Mouse (Mus musculus): ENCODE results near the gene Arg2. TPM values are rescaled to one million over a fixed set of nuclear protein-coding genes. Genes with fewer than 3 reads are reported as not detected.

Gene Arg2
- 0.02 and 0.07 TPM in 2 replicates for polyA plus RNA-seq (2012; rRNA removed)

DNA sequence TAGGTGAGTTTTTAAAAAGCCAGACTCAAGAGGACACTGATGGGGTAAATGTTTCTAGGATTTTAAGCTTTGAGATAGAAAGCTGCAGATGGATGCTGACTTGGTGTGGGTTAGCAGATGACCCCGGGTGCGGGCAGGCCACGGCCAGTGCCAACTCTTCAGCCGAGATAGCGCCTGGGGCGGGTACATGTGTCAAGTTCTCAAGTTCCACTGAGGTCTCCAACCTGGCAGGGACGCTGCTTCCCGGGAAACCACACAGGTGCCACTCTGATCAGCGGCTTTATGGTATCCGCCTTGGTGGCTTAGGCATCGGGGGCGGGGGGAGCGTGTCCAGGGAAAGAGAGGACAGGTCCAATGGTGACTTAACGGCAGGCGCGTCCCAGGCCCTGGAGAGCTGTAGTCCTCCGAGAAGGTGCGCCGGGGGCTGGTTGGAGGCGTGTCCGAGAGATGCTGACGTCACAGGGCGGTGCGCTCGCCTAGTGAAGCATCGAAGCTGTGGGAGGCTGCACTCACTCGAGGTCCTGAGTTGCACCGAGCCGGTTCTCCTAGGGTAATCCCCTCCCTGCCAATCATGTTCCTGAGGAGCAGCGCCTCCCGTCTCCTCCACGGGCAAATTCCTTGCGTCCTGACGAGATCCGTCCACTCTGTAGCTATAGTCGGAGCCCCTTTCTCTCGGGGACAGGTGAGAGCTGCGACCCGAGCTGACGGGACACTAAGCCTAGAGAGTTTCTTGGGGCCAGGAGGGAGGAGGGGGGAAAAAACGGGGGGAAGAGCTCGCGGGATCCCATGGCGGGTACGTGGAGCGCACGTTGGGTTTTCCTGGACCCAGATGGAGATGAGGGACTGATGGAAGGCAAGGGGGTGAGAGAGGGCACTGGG, at the start of gene Arg2:
Gene Arg2 (plus strand): TSS at position 479 of the 879 bp plus-strand sequence.

GRCm38 (mm10) chr12:79089182-79089812, 41.3 kb upstream of the Arg2 start, which contains the start of gene Pigh:
TSS of gene Pigh (minus strand) at chr12:79089651.

DNA sequence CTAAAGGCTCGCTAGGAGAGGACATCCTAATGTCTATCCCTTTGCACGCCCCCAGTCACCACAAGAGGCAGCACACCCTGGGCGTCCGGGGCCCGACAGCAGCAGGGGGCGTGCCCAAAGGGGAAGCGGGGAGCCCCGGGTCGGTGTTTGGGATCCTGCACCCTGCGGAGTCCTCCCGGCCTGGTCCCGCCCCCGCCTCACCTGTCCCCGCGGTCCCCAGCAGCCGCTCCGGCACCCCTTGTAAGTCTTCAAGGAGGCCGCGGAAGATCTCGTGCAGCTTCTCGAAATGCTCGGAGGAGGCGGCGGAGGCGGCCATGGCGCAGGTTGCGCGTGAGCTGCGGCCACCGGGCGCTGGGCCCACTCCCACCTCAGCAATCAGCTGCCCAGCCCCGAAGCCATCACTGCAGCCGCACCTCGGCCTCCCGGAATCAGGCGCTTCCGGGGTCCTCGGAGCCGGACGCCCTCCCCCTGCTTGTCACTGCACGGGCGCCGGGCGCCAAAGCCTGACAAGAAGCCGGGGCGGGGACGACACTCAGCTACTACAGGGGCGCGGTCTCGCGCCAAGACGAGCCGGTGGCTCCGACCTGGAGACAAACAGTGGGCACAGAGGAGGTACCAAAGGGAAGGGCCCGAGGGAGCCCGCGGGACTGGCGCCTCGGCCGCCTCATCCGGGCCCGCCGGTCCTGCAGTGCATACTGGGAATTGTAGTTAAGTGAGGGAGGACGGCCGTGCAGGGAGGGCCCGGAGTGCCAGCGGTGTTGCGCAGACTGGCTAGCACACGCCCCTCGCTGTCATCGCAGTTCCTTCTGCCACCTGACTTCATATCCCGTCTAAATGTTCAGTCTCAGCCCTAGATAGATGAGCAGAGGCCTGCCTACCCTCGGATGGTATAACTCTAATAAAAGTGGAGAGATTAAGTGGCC, 41.7 kb downstream of the Arg2 start, which contains the start of gene Vti1b:
Gene Vti1b (minus strand): TSS at position 649 of the 923 bp plus-strand sequence.

GRCm38 (mm10) chr12:79192193-79192592, 61.6 kb downstream of the Arg2 start, which contains the start of gene Rdh11:
TSS of gene Rdh11 (minus strand) at chr12:79192293.

Other genes starting within 250 kb of the Arg2 start
- 20.6 and 23.2 TPM in 2 replicates for gene Plek2, start 223.8 kb upstream of the Arg2 start, polyA plus RNA-seq (2012; rRNA removed)
- 2.1 and 2.6 TPM in 2 replicates for gene Tmem229b, start 123.2 kb upstream of the Arg2 start, polyA plus RNA-seq (2012; rRNA removed)
- gene Plekhh1, start 101.6 kb upstream of the Arg2 start, polyA plus RNA-seq (2012; rRNA removed) = 0.15 and 0.27 TPM in 2 replicates
- gene Pigh, start 41.1 kb upstream of the Arg2 start, polyA plus RNA-seq (2012; rRNA removed) = 3.3 and 3.5 TPM in 2 replicates
- 18.5 and 19.4 TPM in 2 replicates for gene Vti1b, start 41.9 kb downstream of the Arg2 start, polyA plus RNA-seq (2012; rRNA removed)
- gene Rdh11, start 61.5 kb downstream of the Arg2 start, polyA plus RNA-seq (2012; rRNA removed) = 13.7 and 16.9 TPM in 2 replicates
- 0.26 and 0.39 TPM in 2 replicates for gene Rdh12, start 78.1 kb downstream of the Arg2 start, polyA plus RNA-seq (2012; rRNA removed)
- gene Zfyve26, start 165.5 kb downstream of the Arg2 start, polyA plus RNA-seq (2012; rRNA removed) = 10.1 and 11.9 TPM in 2 replicates
- gene Rad51b, start 166.5 kb downstream of the Arg2 start, polyA plus RNA-seq (2012; rRNA removed) = 2.4 and 2.9 TPM in 2 replicates

Data from liver, embryonic 14 days (tissue).